Comparison of ENCODE assay signal across 8 mouse cellular contexts in genomic region chr12:5237078-5237477, GRCm38 (mm10).
A peak's percentile ranks its signal among the peaks of the same experiment; 100 is the strongest.
DNase-seq lines count a peak whose midpoint lies in the region; ATAC-seq lines count a peak whose summit lies in the region.

No protein-coding gene starts in this region.

- no peak overlapping the region for H3K4me2 ChIP-seq in intestine, embryonic 16.5 days (ENCODE audit: low read depth, low read length)

- WGBS in intestine, embryonic 16.5 days = 44% methylated on average over 5 of the region's 5 CpGs

- H3K36me3 ChIP-seq in intestine, embryonic 16.5 days (ENCODE audit: control insufficient read depth, insufficient read depth, low read length) = no peaks in the 10 kb centered on the region

- no peak overlapping the region for H3K9ac ChIP-seq in intestine, embryonic 16.5 days (ENCODE audit: low read depth, low read length)

- H3K27ac ChIP-seq in intestine, embryonic 16.5 days (ENCODE audit: low read length) = peak overlapping the region; percentile 7; the same call in 1 of the 2 replicates

- no peaks in the 10 kb centered on the region for H3K9me3 ChIP-seq in intestine, embryonic 16.5 days (ENCODE audit: control insufficient read depth, low read length)

- DNase-seq in cerebellum, postnatal 25 days = peak; percentile 43 to 60
- DNase-seq in cerebellum, adult 18-20 months = no peak
- DNase-seq in testis, postnatal 10 days (ENCODE audit: low spot score) = peak; percentile 82
- DNase-seq in testis, postnatal 14 days (ENCODE audit: low spot score) = no peak
- peak; percentile 62 for DNase-seq in lung, postnatal 25 days (ENCODE audit: low spot score)
- DNase-seq in layer of hippocampus, adult 18-20 months (ENCODE audit: low spot score in 2 of 2) = no peak

- H3K27me3 ChIP-seq in intestine, embryonic 16.5 days (replicated peaks; ENCODE audit: control insufficient read depth, insufficient read depth, low read length) = no peaks in the 10 kb centered on the region

- peak; percentile 71 for ATAC-seq in intestine, embryonic 16.5 days
- no peak for ATAC-seq in megakaryocyte progenitor cell, adult 5-6 weeks (replicated peaks; ENCODE audit: poor library complexity)

- no peak overlapping the region for H3K4me3 ChIP-seq in intestine, embryonic 16.5 days (ENCODE audit: low read length)

- H3K4me1 ChIP-seq in intestine, embryonic 16.5 days (ENCODE audit: control insufficient read depth, insufficient read depth, low read length) = peaks cover 11% of the 10 kb centered on the region

Comparison
In these comparisons a context has a peak if more than half of its experiments do, and no peak if none do; other contexts are left out.
1. DNase-seq: peak in cerebellum, postnatal 25 days (2 of 2), testis, postnatal 10 days (single experiment) and lung, postnatal 25 days (single experiment); none in cerebellum, adult 18-20 months (0 of 2), testis, postnatal 14 days (single experiment) and layer of hippocampus, adult 18-20 months (0 of 2).